Mouse (Mus musculus) kidney, postnatal 25 days (tissue): ENCODE results near the gene Atn1.

Experiments used
- DNase-seq, 2 experiments: peaks; one replicate each; pipeline ENCODE4 v3.0.0; 2021; ENCODE audit warnings: mixed read lengths in 2 of 2

Gene Atn1

GRCm38 (mm10) chr6:124740211-124740887 is 16.0 kb downstream of the Atn1 start:
- peak; percentile 46 to 72 for DNase-seq

GRCm38 (mm10) chr6:124739231-124739796 is 17.0 kb downstream of the Atn1 start:
- DNase-seq, result no peak

- DNase-seq, result peak; percentile 90 to 97
These were observed 17.8 kb downstream of the Atn1 start, which contains the start of gene Ptpn6 for GRCm38 (mm10) chr6:124738511-124739023. Gene Ptpn6, minus strand, starts transcription at chr6:124738714.

GRCm38 (mm10) chr6:124737040-124737439 is 19.3 kb downstream of the Atn1 start:
- no peak for DNase-seq

GRCm38 (mm10) chr6:124734417-124734816 is 21.9 kb downstream of the Atn1 start:
- no peak for DNase-seq

GRCm38 (mm10) chr6:124732476-124733370 is 23.6 kb downstream of the Atn1 start:
- DNase-seq, result no peak

- no peak for DNase-seq
These were observed 25.3 kb downstream of the Atn1 start for GRCm38 (mm10) chr6:124731038-124731437.

GRCm38 (mm10) chr6:124729850-124730705 is 26.2 kb downstream of the Atn1 start:
- DNase-seq, result no peak

GRCm38 (mm10) chr6:124728621-124729020 is 27.7 kb downstream of the Atn1 start:
- DNase-seq, result no peak

- no peak for DNase-seq
These were observed 31.9 kb downstream of the Atn1 start for GRCm38 (mm10) chr6:124724472-124724871.

GRCm38 (mm10) chr6:124723541-124723940 is 32.8 kb downstream of the Atn1 start:
- DNase-seq, result no peak

- no peak for DNase-seq
These were observed 33.3 kb downstream of the Atn1 start for GRCm38 (mm10) chr6:124722876-124723473.

GRCm38 (mm10) chr6:124720904-124721303 is 35.4 kb downstream of the Atn1 start:
- DNase-seq, result no peak

GRCm38 (mm10) chr6:124719354-124719978 is 36.9 kb downstream of the Atn1 start:
- DNase-seq, result no peak

GRCm38 (mm10) chr6:124718703-124719102 is 37.6 kb downstream of the Atn1 start:
- DNase-seq, result peak; percentile 62 to 91

GRCm38 (mm10) chr6:124717968-124718367 is 38.4 kb downstream of the Atn1 start:
- DNase-seq, result no peak

- DNase-seq, result peak; percentile 67 to 70
These were observed 39.3 kb downstream of the Atn1 start for GRCm38 (mm10) chr6:124716864-124717490.

GRCm38 (mm10) chr6:124712918-124713317 is 43.4 kb downstream of the Atn1 start:
- DNase-seq, result no peak

GRCm38 (mm10) chr6:124711824-124712782 is 44.2 kb downstream of the Atn1 start, which contains the start of the genes Emg1 and Phb2:
Gene Emg1, minus strand, starts transcription at chr6:124712178.
Gene Phb2, plus strand, starts transcription at chr6:124712336.
- peak; percentile 99 for DNase-seq
